Mouse (Mus musculus) cerebellum, adult 2 months (tissue): Measurements from ENCODE around the gene Fgfr2. TPM values are rescaled to one million over a fixed set of nuclear protein-coding genes. Genes with fewer than 3 reads are reported as not detected.

Experiments
- DNase-seq, 2 experiments: peaks; one replicate each; pipeline ENCODE4 v3.0.0; 2021
- H3K27ac ChIP-seq: fragments of 200-500 bp; 2 replicates; pipeline ENCODE4 v1.5.1; 2012; ENCODE audit warnings: low read length, control low read depth, inconsistent platforms; ENCODE audit not compliant: insufficient read depth
- H3K27me3 ChIP-seq: fragments of 200-500 bp; 2 replicates; pipeline ENCODE4 v1.6.1; 2012; ENCODE audit warnings: inconsistent platforms, mild to moderate bottlenecking, low read length, moderate library complexity; ENCODE audit not compliant: control insufficient read depth, insufficient read depth
- H3K4me1 ChIP-seq: fragments of 200-500 bp; 2 replicates; pipeline ENCODE4 v1.6.1; 2011; ENCODE audit warnings: low read length; ENCODE audit not compliant: control insufficient read depth, insufficient read depth
- H3K4me3 ChIP-seq: fragments of 200-500 bp; replicated peaks from 2 replicates; pipeline ENCODE3; 2011; ENCODE audit warnings: mild to moderate bottlenecking, low read depth, low read length, control low read depth; ENCODE audit not compliant: insufficient read depth
- CTCF ChIP-seq: fragments of 200-500 bp; IDR thresholded peaks from 2 replicates; pipeline ENCODE4 v1.5.1; 2011; ENCODE audit warnings: low read depth, mild to moderate bottlenecking, control low read depth, low read length, moderate library complexity, borderline replicate concordance; ENCODE audit not compliant: insufficient read depth
- POLR2A ChIP-seq: fragments of 200-500 bp; IDR thresholded peaks from 2 replicates; pipeline ENCODE4 v1.6.1; 2011; ENCODE audit warnings: low read length, control low read depth, borderline replicate concordance; ENCODE audit not compliant: insufficient read depth
- WGBS: fragments of 180-500 bp; shearing (Covaris S2); methylation state at CpG from one replicate; pipeline ENCODE4 v1.1.7; 2018; 5-methylcytosine and 5-hydroxymethylcytosine counted together
- polyA plus RNA-seq: library from polyadenylated mRNA; depleted of rRNA; stranded (reverse); fragments of >200 nt; gene quantifications from 2 replicates; pipeline ENCODE4 v1.2.3, GENCODE M21; 2012

Gene Fgfr2
- polyA plus RNA-seq, 1 experiment, result 95.3 TPM

DNA sequence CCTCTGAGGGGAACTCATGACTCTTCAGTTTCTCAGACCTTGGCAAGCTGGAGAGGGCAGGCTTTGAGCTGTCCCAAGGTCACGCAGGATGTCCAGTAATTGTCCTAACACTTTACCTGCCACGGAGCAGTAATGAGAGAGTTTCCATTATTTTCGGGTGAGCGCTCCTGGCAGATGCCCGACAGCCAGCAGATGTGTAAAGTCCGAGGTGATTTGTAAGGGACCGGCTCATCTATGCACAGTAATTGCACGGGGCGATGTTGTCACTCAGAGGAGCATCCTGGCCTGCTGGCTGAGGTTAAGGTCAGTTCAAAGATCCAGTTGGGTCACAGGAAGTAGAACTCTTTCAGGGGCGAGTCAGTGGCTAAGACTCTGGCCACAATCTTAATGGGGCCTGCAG, 499.0 kb downstream of the Fgfr2 start:
- Histone ChIP-seq H3K4me3 (no peak overlapping the region), H3K27me3 (no peaks in the 10 kb centered on the region), H3K4me1 (no peaks in the 10 kb centered on the region), H3K27ac (no peak overlapping the region)
- 79% methylated on average over 10 of the region's 10 CpGs for WGBS
- DNase-seq, result no peak
- TF ChIP-seq POLR2A (no peak), CTCF (no peak)

DNA sequence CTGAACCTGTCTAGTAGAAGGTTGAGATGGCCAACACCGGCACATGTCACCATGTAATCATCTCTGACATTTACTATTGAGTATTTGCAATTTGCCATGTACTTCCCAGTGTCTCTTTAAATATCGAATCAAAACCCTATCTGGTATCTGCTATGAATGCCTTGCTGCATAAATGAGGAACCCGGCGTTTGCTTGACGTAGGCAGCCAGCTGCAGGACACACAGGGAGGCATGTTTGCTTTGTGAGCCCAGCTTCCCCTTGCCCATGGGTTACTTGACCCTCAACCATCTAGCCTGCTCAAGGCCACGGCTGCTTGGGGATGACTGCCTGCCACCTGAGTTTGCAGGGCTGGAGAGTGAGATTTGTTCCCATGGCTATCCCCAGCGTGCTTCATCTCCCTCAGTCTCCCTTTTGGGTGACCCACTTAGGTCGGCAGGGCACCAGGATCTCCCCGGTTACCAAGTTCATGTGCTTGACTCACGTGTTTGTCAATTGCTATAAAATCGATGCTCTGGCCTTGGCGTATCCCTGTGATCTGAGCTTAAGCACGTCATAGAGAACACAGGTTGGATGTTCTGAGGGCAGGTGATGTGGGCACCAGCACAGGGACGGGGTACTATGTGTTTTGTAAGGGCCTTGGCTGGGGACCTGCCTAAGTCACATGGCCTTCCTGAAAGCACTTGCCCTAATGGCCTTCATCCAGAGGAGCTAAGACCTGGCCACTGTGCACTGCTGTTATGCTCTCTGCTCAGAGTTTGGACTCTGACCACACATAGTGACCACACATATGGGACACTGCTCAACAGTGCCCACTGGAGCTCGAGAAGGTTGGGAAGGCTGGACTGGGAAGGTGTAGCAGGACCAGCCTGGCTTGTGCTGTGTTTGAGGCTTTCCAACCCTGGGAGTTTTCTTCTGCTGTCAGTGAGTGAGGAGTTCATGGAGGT, 502.9 kb downstream of the Fgfr2 start:
- H3K4me3 ChIP-seq, result no peak overlapping the region
- no peak for TF ChIP-seq CTCF
- no peak for TF ChIP-seq POLR2A
- H3K4me1 ChIP-seq, result no peaks in the 10 kb centered on the region
- no peak overlapping the region for H3K27ac ChIP-seq
- no peaks in the 10 kb centered on the region for H3K27me3 ChIP-seq
- no peak for DNase-seq
- 85% methylated on average over 15 of the region's 15 CpGs for WGBS

GRCm38 (mm10) chr7:132619549-132619948, 503.6 kb downstream of the Fgfr2 start:
- H3K27me3 ChIP-seq, result no peaks in the 10 kb centered on the region
- TF ChIP-seq CTCF (no peak), POLR2A (no peak)
- no peak overlapping the region for H3K27ac ChIP-seq
- H3K4me3 ChIP-seq, result no peak overlapping the region
- no peak for DNase-seq
- no peaks in the 10 kb centered on the region for H3K4me1 ChIP-seq
- 94% methylated on average over 8 of the region's 8 CpGs for WGBS

- Histone ChIP-seq H3K4me1 (no peaks in the 10 kb centered on the region), H3K27ac (no peak overlapping the region), H3K4me3 (no peak overlapping the region), H3K27me3 (no peaks in the 10 kb centered on the region; the same call in 1 of the 2 replicates)
- no peak for DNase-seq
- TF ChIP-seq POLR2A (no peak), CTCF (no peak)
- 89% methylated on average over 5 of the region's 5 CpGs for WGBS
Observed at GRCm38 (mm10) chr7:132617021-132617564, 506.1 kb downstream of the Fgfr2 start.

DNA sequence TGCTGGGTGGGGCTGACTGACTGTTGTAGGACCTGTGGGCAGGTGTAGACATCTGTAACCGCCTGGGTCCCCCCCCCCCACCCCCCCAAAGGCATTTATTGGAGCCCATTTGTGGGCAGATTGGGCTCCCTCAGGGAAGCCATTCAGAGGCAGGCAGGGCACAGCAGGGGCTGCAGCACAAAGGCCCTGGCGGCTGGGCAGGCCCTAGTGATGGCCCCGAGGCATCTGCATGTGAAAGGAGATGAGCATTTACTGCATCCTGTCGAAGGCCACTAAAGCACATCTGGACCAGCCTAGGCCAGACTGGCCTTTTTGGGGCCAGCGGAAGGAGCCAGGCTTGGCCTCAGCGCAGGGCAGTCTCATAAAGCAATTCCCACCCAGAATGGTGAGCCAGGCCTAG, 506.8 kb downstream of the Fgfr2 start:
- no peaks in the 10 kb centered on the region; the same call in 1 of the 2 replicates for H3K27me3 ChIP-seq
- no peak overlapping the region for H3K4me3 ChIP-seq
- 56% methylated on average over 6 of the region's 6 CpGs for WGBS
- TF ChIP-seq POLR2A (no peak), CTCF (no peak)
- no peak for DNase-seq
- no peaks in the 10 kb centered on the region for H3K4me1 ChIP-seq
- H3K27ac ChIP-seq, result no peak overlapping the region

GRCm38 (mm10) chr7:132615346-132615745, 507.8 kb downstream of the Fgfr2 start:
- Histone ChIP-seq H3K4me1 (no peaks in the 10 kb centered on the region), H3K27me3 (no peaks in the 10 kb centered on the region; the same call in 1 of the 2 replicates), H3K4me3 (no peak overlapping the region), H3K27ac (no peak overlapping the region)
- WGBS, result 28% methylated on average over 3 of the region's 3 CpGs
- TF ChIP-seq POLR2A (no peak), CTCF (no peak)
- DNase-seq, result no peak

GRCm38 (mm10) chr7:132611530-132611929, 511.6 kb downstream of the Fgfr2 start:
- Histone ChIP-seq H3K27ac (no peak overlapping the region), H3K27me3 (no peaks in the 10 kb centered on the region; the same call in 1 of the 2 replicates), H3K4me3 (no peak overlapping the region), H3K4me1 (no peaks in the 10 kb centered on the region)
- no peak for DNase-seq
- no peak for TF ChIP-seq POLR2A
- 98% methylated on average over 8 of the region's 8 CpGs for WGBS

DNA sequence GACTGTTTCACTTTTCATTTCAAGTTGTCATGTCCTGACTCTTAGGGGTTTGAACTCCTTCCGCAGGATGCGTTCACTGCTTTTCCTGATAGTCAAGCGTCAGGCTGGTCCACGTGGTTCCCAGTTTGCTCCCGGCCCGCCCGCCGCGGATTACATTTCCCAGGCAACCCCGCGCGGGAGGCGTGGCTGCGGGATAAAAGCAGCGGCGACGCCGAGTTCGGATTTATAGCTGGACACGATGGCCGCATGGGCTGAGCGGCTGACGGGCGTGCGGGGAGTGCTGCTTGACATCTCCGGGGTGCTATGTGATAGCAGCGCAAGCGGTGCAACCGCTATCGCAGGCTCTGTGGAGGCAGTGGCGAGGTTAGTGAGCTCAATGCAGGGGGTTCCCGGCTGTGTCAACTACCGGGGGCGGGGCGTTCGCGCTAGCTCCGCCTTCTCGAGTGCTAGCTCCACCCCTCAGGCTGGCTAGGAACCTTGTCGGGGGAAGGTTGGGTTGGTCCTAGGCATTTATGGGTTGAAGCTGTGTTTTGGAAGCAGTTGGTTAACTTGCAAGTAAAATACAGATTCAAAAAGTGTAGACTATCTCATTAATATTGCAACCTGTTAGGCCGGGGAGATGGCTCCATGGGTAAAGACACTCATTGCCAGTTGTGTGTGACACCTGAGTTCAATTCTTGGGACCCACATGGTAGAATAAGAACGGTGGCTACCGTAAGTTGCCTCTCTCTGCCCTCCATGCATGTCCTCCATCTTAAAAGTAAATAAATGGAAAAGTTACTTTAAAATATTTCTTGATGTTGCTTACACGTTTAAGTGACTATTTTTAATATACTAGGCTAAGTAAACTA, 512.5 kb downstream of the Fgfr2 start, which contains the start of gene Lhpp:
TSS of gene Lhpp (plus strand) at position 171 of the 851 bp plus-strand sequence.
- Histone ChIP-seq H3K4me3 (peak within 1 kb of the TSS; percentile 57), H3K27ac (no peak within 1 kb of the TSS), H3K27me3 (no peaks in the 10 kb centered on the region; the same call in 1 of the 2 replicates), H3K4me1 (no peaks in the 10 kb centered on the region)
- peak; percentile 59 to 62 for DNase-seq
- WGBS, result 9% methylated on average over 44 of the region's 44 CpGs
- TF ChIP-seq POLR2A, result no peak
- no peak for TF ChIP-seq CTCF
